20 mouse cellular contexts compared by ENCODE assay signal in genomic region chr5:115859461-115859860, GRCm38 (mm10). TPM values are rescaled to one million over a fixed set of nuclear protein-coding genes. Genes with fewer than 3 reads are reported as not detected.
DNase-seq lines count a peak whose midpoint lies in the region; ATAC-seq lines count a peak whose summit lies in the region.
"Had no signal": no experiment of that assay in that cellular context is flagged by ENCODE, and none has a peak within 500 bp of the region (broad histone marks: within the 10 kb centered on the region; RNA-seq: fewer than 3 reads in every experiment).

No protein-coding gene starts in this region.

- H3K27me3 ChIP-seq in hindbrain, embryonic 12.5 days: no peaks in the 10 kb centered on the region
- no peaks in the 10 kb centered on the region for H3K27me3 ChIP-seq in hindbrain, embryonic 11.5 days (ENCODE audit: control insufficient read depth, insufficient read depth, low read length)
- H3K27me3 ChIP-seq in midbrain, embryonic 15.5 days (replicated peaks): no peaks in the 10 kb centered on the region
- H3K27me3 ChIP-seq in midbrain, embryonic 11.5 days (ENCODE audit: control insufficient read depth, insufficient read depth, low read length): no peaks in the 10 kb centered on the region
- H3K27me3 ChIP-seq: embryonic facial prominence, embryonic 12.5 days had no signal

- no peak overlapping the region for H3K9ac ChIP-seq in hindbrain, embryonic 12.5 days
- H3K9ac ChIP-seq in hindbrain, embryonic 11.5 days (ENCODE audit: low read depth, low read length): no peak overlapping the region
- H3K9ac ChIP-seq in midbrain, embryonic 15.5 days: no peak overlapping the region
- H3K9ac ChIP-seq in midbrain, embryonic 11.5 days (ENCODE audit: low read length): no peak overlapping the region
- H3K9ac ChIP-seq: embryonic facial prominence, embryonic 12.5 days had no signal

- no peak overlapping the region for H3K4me3 ChIP-seq in hindbrain, embryonic 12.5 days
- H3K4me3 ChIP-seq in hindbrain, embryonic 11.5 days (ENCODE audit: low read depth, low read length): no peak overlapping the region
- H3K4me3 ChIP-seq in midbrain, embryonic 15.5 days: no peak overlapping the region
- no peak overlapping the region for H3K4me3 ChIP-seq in midbrain, embryonic 11.5 days (ENCODE audit: low read depth, low read length)
- H3K4me3 ChIP-seq: embryonic facial prominence, embryonic 12.5 days; heart, embryonic 10.5 days had no signal

- no peak overlapping the region for H3K4me2 ChIP-seq in hindbrain, embryonic 12.5 days (replicated peaks)
- H3K4me2 ChIP-seq in hindbrain, embryonic 11.5 days (replicated peaks; ENCODE audit: low read depth, low read length): no peak overlapping the region
- H3K4me2 ChIP-seq in midbrain, embryonic 15.5 days: no peak overlapping the region
- H3K4me2 ChIP-seq in midbrain, embryonic 11.5 days: no peak overlapping the region
- H3K4me2 ChIP-seq: embryonic facial prominence, embryonic 12.5 days had no signal

- H3K27ac ChIP-seq in hindbrain, embryonic 12.5 days: 0 out of 2 replicates have a peak overlapping the region, but pooled peaks have one; percentile 8
- H3K27ac ChIP-seq in hindbrain, embryonic 11.5 days (ENCODE audit: low read depth, low read length): no peak overlapping the region
- 0 out of 2 replicates have a peak overlapping the region, but pooled peaks have one; percentile 24 for H3K27ac ChIP-seq in midbrain, embryonic 15.5 days
- no peak overlapping the region; the same call in 1 of the 2 replicates for H3K27ac ChIP-seq in midbrain, embryonic 11.5 days (ENCODE audit: low read depth, low read length)
- H3K27ac ChIP-seq: embryonic facial prominence, embryonic 12.5 days had no signal

- H3K36me3 ChIP-seq in hindbrain, embryonic 12.5 days: peaks cover 17% of the 10 kb centered on the region
- H3K36me3 ChIP-seq in hindbrain, embryonic 11.5 days (ENCODE audit: control insufficient read depth, insufficient read depth, low read length): 0 out of 2 replicates have a peak, but pooled peaks cover 3% of the 10 kb centered on the region
- no peaks in the 10 kb centered on the region for H3K36me3 ChIP-seq in midbrain, embryonic 15.5 days (replicated peaks)
- H3K36me3 ChIP-seq in midbrain, embryonic 11.5 days (ENCODE audit: control insufficient read depth, insufficient read depth, low read length): peaks cover 13% of the 10 kb centered on the region

- no peaks in the 10 kb centered on the region for H3K9me3 ChIP-seq in hindbrain, embryonic 12.5 days (replicated peaks)
- no peaks in the 10 kb centered on the region for H3K9me3 ChIP-seq in hindbrain, embryonic 11.5 days (ENCODE audit: control insufficient read depth, low read length)
- H3K9me3 ChIP-seq in midbrain, embryonic 15.5 days: no peaks in the 10 kb centered on the region
- no peaks in the 10 kb centered on the region for H3K9me3 ChIP-seq in midbrain, embryonic 11.5 days (ENCODE audit: control insufficient read depth, low read length)
- H3K9me3 ChIP-seq: embryonic facial prominence, embryonic 12.5 days; heart, embryonic 10.5 days had no signal

- 91% methylated on average over 9 of the region's 9 CpGs for WGBS in hindbrain, embryonic 12.5 days
- WGBS in hindbrain, embryonic 11.5 days: 94% methylated on average over 9 of the region's 9 CpGs
- 85% methylated on average over 9 of the region's 9 CpGs for WGBS in midbrain, embryonic 15.5 days
- WGBS in midbrain, embryonic 11.5 days: 89% methylated on average over 9 of the region's 9 CpGs

- no peaks in the 10 kb centered on the region for H3K4me1 ChIP-seq in hindbrain, embryonic 12.5 days
- H3K4me1 ChIP-seq in hindbrain, embryonic 11.5 days (replicated peaks; ENCODE audit: control insufficient read depth, insufficient read depth, low read length): no peaks in the 10 kb centered on the region
- H3K4me1 ChIP-seq in midbrain, embryonic 15.5 days: peaks cover 10% of the 10 kb centered on the region; the same call in 1 of the 2 replicates
- H3K4me1 ChIP-seq in midbrain, embryonic 11.5 days (ENCODE audit: control insufficient read depth, insufficient read depth, low read length): no peaks in the 10 kb centered on the region; the same call in 1 of the 2 replicates
- H3K4me1 ChIP-seq: embryonic facial prominence, embryonic 12.5 days; heart, embryonic 10.5 days had no signal

- DNase-seq in hindbrain, embryonic 11.5 days (ENCODE audit: low spot score): no peak
- no peak for DNase-seq in midbrain, embryonic 11.5 days (ENCODE audit: low spot score, missing footprints)
- DNase-seq in Muller cell, postnatal 12 days (ENCODE audit: inconsistent ontology term): peak; percentile 70
- peak; percentile 57 for DNase-seq in NIH3T3 (ENCODE audit: low read depth)
- DNase-seq in left cerebral cortex, postnatal 25 days (ENCODE audit: low spot score in 2 of 2): no peak
- DNase-seq in right cerebral cortex, adult 18-20 months: no peak
- DNase-seq: adrenal gland, postnatal 14 days; cerebellum, adult 11-12 months; cerebellum, adult 9-10 months; cerebellum, postnatal 25 days; gastrocnemius, postnatal 10 days; heart, adult 18-20 months; heart, postnatal 10 days had no signal

- ATAC-seq in hindbrain, embryonic 12.5 days (ENCODE audit: low FRiP score): no peak
- no peak for ATAC-seq in hindbrain, embryonic 11.5 days (ENCODE audit: low FRiP score)
- ATAC-seq in midbrain, embryonic 15.5 days (replicated peaks): no peak
- ATAC-seq in midbrain, embryonic 11.5 days (ENCODE audit: low FRiP score): no peak
- ATAC-seq: activated CD4-positive, CD25-positive, alpha-beta regulatory T cell, adult 4 months; forebrain, embryonic 14.5 days; inflammation-experienced regulatory T-cells, adult 6 months had no signal

- intact Hi-C loops in left cerebral cortex, postnatal 25 days (cut with DNase I): no loop called here

RNA-seq across cellular contexts. Expression of gene Cit, which starts 14.4 kb away (rescaled TPM):
- 30.9 and 35.0 TPM in 2 replicates for polyA plus RNA-seq in hindbrain, embryonic 12.5 days (2016; fragmentation: Nextera tagmentation; extraction: Ambion mirVana)
- 27.1 and 33.6 TPM in 2 replicates for polyA plus RNA-seq in hindbrain, embryonic 11.5 days (2014; fragmentation: Nextera tagmentation; extraction: Ambion mirVana)
- polyA plus RNA-seq in midbrain, embryonic 15.5 days (2015; fragmentation: Nextera tagmentation; extraction: Ambion mirVana): 25.8 and 26.9 TPM in 2 replicates
- 27.6 and 30.7 TPM in 2 replicates for polyA plus RNA-seq in midbrain, embryonic 11.5 days (2014; fragmentation: Nextera tagmentation; extraction: Ambion mirVana)
- 100 to 1,000 TPM; 177 to 207 TPM for total RNA-seq in left cerebral cortex, postnatal 25 days (2021)

Comparison
In these comparisons a context has a peak if more than half of its experiments do, and no peak if none do; other contexts are left out.
1. H3K27ac ChIP-seq: peak in hindbrain, embryonic 12.5 days (single experiment) and midbrain, embryonic 15.5 days (single experiment); none in hindbrain, embryonic 11.5 days (single experiment) and midbrain, embryonic 11.5 days (single experiment).
2. DNase-seq: peak in Muller cell, postnatal 12 days (single experiment) and NIH3T3 (single experiment); none in hindbrain, embryonic 11.5 days (single experiment), midbrain, embryonic 11.5 days (single experiment), left cerebral cortex, postnatal 25 days (0 of 2) and right cerebral cortex, adult 18-20 months (single experiment).